Mouse (Mus musculus) heart, adult 2 months (tissue): ENCODE data around the gene 2610301B20Rik.

Source experiments
- CTCF ChIP-seq: fragments of 200-600 bp; IDR thresholded peaks from 2 replicates; pipeline ENCODE4 v1.8.1; 2022; ENCODE audit warnings: antibody characterized with exemption, mild to moderate bottlenecking, moderate library complexity
- EP300 ChIP-seq: fragments of 200-500 bp; IDR thresholded peaks from 2 replicates; pipeline ENCODE4 v1.6.1; 2011; ENCODE audit warnings: low read depth, low read length, control low read depth; ENCODE audit not compliant: insufficient read depth
- POLR2A ChIP-seq: fragments of 200-500 bp; IDR thresholded peaks from 2 replicates; pipeline ENCODE4 v1.6.1; 2011; ENCODE audit warnings: mild to moderate bottlenecking, low read depth, low read length, control low read depth; ENCODE audit not compliant: insufficient read depth

DNA sequence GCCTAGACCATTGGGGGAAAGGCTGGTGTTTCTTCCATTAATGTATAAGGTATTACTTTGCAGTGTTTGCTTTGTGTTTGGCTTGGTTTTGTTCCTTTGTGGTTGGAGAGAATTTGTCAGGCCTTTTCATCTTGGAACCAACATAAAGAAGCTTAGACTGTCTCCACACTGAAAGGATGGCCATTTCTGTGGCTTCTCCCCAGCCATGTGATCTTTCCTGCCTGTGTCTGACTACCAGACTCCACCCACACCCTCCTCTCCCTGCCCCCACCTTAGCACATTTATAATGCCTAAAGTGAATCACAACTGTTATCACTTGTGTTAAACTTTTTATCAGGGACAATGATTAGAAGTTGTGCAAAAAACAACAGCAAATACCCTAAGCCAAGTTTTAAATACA is 1.1 kb downstream of the 2610301B20Rik start:
- TF ChIP-seq CTCF (no peak), POLR2A (no peak), EP300 (no peak)
